Mouse (Mus musculus): ENCODE results near the gene Arhgap31. TPM values are rescaled to one million over a fixed set of nuclear protein-coding genes. Genes with fewer than 3 reads are reported as not detected.

Arhgap31 gene
- polyA plus RNA-seq, 2 experiments from 2014 or later = 21.5 to 26.4 TPM

DNA sequence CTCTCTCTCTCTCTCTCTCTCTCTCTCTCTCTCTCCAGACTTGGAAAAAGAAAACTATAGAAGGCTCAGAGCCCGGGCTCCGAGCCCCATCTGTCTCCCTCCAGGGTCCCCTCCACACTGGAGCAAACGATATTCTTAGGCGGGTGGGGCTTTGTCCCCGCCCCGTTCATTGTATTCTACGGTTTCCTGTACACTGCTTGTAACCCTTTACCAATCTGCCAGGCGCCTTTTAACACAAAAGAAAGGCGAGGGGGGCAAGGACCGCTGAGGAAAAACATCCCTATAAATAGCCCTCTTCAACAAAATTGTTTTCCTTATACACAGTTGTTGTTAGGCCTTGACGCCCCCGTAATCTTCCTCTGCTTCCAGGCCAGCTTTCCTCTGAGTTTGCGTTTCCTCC is 11.9 kb upstream of the Arhgap31 start:
- no peak for ATAC-seq

DNA sequence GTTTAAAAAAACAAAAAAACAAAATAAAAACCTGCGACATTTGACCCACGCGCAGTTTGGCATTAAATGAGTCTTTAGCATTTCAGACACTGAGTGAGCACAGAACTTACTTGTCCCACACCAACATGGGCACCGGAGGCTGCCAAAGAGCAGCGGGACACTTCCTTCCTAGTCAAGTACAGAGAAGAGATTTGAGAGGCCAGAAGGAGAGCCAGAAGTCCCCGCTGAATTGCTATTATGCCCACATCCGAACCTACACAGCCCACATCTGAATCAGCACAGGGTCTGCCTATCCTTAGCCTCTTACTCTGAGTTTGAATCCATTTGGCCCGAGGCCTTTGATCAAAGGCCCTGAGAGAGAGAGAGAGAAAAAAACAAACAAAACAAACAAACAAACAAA is 11.2 kb upstream of the Arhgap31 start:
- no peak for ATAC-seq

DNA sequence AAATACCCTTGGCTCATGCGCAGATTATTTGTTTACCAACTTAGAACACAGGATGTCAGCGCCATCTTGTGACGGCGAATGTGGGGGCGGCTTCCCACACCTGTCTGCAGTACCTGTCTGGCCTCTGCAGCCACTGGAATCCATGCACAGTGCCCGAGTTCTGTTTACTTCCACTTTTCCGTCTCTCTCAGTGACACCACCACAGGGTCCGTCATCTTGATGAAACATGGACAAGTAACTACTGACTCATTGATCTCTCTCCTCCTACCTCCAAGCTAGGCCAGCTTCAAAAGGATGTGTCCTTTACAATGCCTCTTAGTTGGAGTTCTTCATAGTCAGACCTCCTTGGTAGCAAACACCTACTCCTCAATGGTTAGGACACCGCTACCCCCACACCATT is 8.3 kb upstream of the Arhgap31 start:
- ATAC-seq = peak; percentile 53

DNA sequence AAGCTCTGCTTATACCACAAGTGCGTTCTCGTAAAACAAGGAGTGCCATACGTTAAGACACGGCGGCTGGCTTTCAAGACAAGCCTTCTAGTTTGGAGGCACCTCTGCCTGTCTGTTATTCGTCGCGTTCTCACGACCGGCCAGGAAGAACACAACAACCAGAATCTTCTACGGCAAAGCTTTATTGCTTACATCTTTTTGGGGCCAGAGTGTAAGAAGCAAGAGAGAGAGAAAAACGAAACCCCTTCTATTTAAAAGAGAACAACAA is 1.1 kb upstream of the Arhgap31 start:
- peak; percentile 47 for ATAC-seq

DNA sequence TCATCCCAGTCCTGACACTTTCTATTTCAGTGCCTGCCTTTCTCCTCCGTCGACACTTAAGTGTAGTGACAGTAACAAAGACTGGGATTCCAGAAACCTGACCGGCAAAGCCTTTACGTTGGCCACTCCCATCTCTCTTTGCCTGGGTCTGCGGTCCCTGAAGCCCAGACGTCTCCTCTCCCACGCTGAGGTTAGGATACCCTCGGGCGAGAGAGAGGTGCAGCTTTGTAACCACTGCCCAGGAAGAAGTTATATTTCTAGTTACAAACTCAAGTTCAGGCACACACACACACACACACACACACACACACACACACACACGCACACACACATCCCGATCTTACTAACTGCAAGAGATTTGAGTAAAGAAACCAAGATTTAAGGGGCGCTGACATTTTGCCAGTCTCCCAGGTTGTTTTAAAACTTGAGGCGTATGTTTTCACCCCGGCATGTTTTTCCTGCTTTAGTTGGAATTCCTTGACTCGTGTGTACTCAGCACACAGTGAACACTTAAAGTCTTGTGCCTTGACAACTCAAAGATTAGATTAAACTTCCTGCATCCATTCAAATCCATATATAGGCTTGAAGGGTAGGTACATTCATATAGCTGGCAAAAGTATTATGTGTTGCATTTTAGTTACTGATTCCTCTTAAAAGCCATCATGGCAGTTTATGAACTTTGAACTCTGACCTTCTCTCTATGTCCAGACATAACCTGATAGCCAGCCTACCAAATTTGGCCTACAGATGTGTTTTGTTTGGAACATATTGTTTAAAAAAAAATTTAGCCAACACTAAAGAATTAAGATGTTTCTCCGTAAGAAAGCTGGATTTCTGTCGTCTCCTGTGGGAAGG is 557 bp upstream of the Arhgap31 start:
- peak; percentile 29 for ATAC-seq

DNA sequence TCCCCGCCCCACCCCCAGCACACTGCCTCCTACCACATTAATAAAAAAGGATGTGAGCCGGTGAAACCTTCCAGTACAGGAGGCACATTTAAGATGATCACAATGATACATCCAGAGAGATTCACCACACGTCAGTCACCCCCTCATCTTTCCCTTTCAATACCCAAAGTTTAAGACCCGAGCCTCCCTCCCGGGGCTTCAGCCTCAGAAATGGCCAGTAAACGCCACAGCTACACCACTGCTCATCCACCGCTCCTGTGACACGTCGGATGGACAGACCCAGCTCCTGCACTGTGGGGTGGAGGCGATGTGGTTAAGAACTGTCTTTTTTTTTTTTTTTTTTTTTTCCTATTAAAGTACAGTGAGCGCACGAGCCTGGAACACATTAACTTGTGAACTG is 969 bp downstream of the Arhgap31 start:
- peak; percentile 38 for ATAC-seq

DNA sequence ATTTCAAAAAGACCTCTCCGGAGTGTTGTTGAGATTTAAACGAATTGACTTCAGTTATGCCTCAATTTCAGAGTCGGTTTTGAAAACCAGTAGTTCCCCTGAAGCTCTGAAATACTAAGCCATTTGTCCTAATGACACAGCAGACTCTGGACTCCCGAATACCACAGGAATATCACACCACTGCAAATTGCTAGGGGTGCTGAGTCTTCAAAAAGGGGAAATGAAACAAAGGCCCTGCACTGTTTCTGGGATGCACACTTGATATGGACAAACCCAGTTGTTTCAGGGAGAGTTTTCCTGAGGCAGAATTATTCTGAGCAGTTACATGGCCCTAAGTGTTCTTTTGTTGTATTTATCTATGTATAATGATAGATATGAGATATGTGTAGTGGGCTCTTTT is 1.8 kb downstream of the Arhgap31 start:
- ATAC-seq = no peak

DNA sequence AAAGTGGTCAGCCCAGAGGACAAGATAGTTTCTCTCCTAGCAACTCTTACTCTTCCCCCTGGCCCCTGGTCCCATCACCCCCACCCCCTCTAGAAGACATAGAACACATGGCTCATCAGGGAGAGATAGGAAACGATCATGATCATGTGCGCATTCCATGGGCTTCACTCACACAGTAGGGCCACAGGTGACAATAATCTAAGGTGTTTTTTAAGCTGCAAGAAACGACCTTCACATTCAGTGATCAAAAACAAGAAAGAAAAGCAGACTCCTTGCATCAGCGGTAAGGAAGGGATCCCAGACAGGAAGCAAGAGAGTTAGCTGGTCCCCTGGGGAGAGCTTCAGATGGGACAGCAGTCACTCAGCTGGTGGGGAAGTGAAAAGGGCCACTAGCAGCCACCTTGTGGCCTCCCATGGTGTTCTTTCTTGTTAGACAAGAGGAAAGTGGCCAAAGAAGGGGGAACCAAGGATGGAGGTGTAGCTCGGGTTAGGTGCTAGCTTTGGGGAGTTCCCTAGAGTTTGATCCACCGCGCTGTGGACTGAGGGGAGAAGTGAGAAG is 4.0 kb downstream of the Arhgap31 start:
- no peak for ATAC-seq

DNA sequence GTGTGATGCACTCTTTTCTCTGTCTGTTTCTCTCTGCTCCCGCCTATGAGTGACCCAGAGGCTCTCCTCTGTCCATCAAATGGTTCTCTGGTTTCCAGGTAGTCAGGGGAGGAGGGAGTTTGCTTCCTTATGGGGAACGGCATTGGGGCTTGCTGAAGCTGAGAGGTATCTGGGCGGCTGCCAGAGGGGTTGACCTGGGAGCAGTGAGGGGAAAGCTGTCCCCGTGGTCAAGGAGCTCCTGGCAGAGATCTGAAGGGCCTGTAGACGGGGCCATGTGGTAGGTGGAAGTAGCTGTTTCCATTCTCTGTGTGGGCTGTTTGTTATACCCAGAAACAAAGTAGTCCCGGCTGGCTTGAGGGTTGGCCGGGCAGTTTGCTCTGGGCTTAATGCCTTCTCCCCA is 6.3 kb downstream of the Arhgap31 start:
- ATAC-seq = no peak

DNA sequence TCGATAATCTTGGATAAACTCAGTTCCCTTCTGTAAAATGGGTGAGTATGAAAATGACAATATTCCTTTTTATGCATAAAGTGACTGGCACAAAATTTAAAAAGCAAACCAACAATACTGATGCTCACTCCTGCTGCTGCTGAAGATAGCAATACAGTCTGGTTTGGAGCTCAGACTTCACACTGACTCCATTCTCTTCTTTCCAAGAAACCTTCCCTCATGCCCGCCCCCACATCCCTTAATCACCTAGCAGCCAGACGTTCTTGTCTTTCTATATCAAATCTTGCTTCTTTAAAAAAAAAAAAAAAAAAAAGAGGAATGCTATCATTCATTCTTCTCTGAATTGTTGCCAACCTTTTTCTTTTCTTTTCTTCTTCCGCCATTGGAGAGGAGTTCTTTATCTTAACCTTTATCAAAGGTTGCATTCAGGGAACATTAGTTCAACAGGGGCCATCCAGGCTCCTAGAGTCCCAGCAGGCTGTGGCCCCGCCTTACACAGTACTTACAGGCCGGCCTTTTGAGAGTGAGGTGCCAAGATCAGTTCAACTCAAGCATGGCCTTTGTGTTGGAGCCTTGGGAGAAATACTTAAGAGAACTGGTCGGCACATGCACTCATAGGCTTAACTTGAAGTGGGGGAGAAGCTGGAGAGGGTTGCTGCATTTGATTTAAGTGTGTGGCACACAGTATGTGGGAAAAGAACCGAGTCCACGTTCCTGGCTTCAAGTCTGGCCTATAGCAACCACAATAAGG is 7.4 kb downstream of the Arhgap31 start:
- no peak for ATAC-seq

DNA sequence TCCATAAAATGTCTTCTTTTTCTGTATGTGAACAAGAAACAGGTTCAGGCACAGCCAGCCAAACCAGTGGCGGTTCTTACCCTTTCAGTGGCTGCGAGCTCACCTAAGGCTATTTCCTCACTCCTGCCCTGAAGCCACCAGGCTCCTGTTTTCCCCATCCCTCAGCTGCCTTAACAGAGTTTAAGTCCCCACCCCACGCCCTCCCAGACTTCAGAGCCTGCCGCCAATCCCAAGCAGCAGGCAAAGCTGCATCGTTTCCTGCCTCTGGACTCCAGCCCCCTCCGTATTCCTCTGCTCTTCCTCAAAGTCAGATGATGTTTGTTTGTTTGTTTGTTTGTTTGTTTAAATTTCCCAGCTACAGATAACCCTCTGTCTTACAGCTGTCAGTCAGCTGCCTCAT is 9.6 kb downstream of the Arhgap31 start:
- no peak for ATAC-seq

DNA sequence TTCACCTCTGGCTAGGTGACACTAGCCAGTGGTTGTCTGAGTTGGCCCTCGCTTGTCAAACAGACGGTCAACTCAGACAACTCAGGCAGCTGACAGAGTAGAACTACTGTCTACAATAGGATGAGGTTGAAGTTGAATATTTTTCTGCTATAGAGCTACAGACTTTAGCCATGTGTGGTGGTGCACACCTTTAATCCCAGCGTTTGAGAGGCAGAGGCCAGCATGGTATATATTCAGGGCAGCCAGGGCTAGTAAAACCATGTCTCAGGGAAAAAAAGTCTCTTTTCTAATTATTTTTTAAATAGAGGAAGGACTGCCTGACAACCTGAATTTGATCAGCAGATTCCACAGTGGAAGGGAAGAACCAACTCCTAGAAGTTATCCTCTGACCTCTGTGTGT is 10.8 kb downstream of the Arhgap31 start:
- ATAC-seq = no peak

DNA sequence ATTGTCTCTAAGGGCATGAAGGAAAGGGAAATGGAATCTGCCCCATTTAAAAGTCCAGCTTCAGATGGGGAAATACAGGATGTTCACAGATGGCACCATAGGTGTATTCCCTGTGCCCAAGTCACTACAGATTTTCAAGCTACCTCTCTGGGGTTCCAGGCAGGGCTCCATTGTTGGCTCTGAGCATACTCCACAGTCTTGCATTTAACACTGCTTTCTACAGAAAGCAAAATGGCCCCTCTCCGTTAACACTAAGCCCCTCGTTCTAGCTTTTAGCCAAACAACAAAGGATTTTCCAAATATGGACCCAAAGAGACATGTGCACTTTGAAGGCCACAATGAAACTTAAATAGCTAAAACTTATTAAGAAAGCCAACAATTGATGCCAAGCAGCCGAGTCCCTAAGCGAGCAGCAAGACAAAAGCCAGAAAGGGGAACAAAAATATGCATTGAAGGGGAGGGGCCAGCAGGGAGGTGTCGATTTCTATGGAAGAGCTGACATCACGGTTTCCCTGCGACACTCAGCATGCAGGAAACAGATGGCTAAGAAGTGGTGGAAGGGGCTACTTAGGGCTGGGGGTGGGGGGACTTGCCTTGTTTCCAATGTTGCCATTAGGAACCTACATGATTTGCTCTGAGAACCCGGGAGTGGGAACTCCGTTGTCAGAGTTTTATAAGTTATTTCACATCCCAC is 11.4 kb downstream of the Arhgap31 start:
- ATAC-seq = no peak

DNA sequence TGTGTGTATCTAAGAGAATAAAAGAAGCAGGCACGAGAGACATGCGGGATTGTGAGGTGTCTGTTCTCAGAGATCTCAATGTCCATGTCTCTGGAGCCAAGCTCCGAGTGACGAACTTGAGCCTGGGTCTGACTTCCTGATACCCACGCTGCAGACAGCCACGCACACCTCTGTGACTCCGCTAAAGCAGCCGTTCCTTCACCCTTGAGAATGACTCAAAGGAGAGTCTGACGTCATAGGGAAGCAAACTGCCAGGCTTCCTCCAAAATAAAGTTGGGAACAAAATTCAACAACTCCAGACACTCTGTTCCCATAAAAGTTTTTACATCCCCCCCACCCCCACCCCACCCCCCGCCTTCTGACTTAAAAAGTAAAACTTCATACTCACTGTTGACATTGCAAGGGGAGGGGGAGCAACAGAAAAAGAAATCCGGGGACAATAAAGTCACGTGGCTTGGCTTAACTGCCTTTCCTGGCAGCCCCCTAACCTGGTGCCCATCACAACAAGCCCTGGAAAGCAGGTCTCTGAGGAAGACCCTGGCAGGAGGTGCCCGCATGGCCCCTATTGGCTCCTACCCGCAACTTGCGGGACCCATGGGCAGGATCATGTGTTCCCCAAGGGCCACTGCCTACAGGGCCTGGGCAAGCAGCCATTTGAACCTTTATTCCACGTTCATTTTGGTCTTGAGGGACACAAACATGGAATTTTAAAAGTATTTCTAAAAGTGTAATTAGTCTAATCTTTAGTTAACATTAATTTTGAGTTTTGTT is 12.5 kb downstream of the Arhgap31 start:
- ATAC-seq = no peak

DNA sequence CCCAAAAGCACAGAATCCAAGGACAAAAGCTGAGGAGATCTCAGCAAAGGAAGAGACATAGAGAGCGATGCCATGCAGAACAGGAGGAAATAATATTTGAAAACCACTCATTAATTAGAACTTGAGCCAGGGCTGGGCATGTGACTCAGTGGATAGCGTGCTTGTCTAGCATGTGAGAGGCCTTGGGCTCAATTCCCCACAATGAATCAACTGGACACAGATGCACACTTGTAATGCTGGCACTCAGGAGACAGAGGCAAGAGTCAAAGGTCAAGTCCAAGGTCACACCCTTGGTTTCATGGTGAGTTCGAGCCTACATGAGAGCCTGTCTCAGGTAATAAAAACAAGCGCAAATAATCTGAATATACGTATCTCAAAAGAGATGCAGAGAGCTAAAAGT is 15.5 kb downstream of the Arhgap31 start:
- no peak for ATAC-seq

DNA sequence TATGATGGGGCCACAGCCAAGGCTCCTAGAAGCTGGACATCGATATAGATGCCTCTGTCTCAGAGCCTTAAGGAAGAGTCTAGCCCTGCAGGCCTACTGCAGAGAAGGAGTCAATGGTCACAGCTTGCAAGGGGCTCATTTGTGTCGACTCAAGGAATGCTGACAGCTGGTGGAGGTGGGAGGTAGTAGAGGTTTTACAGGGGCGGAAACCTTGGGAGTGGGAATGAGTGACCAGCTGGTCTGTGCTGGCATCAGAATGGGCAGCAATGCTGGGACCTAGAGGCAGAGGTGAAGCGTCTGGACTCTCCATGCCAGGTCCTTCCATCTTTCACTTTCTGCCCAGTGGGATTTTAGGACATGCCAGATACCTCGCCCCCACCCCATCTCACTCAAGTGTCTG is 17.5 kb downstream of the Arhgap31 start:
- ATAC-seq = no peak

DNA sequence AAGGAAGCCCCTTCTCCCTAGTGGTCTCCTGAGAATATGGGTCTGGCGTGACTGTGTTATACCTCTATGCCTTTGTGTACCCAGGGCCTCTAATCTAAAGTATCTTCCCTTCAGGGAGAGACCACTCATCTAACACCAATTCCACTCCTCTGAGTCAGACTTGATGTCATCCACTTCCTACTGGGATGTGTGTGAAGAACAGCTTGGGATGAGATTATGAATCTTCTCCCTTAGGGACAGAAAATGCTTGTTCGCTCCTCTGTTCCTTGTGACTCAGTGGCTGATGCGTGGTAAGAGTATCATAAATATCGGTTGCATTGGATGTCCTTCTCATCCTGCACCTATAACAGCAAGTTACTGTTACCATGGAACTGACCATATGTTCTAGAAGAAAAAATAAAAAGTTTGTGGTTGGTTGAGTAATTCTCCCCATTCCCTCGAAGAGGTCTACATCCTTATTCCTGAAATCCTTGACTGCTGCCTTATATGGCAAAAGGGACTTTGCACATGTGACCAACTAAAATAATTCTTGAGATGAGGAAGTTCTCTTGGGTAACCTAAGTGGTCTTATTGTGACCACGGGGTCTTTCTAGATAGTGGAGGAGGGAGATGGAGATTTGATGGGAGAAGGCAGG is 18.1 kb downstream of the Arhgap31 start:
- ATAC-seq = no peak

DNA sequence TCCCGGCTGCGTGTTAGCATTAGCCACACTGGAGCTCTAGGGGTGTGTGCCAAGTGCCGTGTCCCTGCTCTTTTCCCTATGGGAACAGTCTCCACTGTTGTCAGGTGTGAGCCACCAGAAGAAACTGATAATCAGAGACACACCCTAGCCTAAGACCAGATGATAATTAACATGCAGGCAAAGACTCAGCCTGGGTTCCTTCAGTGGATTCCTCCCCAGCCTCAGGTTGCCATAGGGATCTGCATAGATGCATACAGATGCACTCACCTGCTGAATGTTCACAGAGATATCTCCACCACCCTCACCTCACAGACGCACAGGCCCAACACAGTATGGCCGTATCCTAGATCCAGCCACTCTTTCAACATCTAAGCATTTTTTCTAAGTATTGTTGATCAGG is 22.6 kb downstream of the Arhgap31 start:
- ATAC-seq = no peak

DNA sequence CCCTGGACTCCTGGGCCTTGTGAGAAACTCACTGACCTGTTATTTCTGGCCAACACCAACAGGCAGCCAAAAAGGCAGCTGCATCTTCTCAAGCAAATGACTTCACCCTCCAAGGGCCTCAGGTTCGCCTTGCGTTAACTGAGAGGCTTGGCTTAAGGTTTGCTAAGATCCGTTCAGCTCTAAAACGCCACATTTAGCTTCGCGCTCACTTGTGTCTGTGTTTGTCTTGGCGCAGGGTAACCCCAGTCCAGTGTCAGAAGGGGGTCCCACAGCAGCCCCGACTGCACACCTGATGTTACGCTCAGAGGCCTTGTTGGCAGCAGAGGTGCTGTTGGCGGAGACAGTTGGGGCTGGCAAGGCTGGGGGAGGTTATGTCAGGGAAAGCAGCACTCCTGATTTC is 23.3 kb downstream of the Arhgap31 start:
- no peak for ATAC-seq

DNA sequence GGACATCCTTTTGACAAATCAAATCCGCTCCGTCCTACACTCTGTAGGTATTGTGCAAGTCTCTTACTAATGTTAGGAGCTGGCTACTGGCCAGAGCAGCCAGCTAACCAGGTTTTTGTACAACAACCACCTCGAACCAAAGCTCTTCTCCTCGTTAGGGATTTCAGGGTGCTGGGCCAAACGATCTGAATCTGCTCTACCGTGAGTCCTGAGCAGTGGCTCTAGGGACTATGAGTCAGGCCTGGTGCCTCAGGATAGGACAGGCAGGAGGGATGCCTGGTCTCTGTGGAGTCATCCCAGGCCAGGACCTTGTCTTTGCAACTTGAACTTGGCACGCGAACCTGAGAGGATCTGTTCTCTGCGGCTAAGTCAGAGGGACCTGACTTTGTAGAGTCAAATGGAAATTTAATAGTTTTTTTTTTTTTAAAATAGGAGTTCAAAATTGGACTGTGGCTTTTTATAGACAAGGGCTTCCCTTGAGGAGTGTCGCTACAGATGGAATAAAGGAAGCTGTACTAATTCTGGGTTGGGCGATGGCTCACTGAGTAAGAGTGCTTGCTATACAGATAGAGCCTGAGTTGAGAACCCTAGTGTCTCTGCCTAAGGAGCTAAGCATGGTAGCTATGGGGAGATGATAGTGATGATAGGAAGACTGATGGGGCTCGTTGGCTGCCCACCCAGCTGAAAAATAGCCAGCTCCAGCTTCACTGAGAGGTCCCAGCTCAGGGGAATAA is 24.4 kb downstream of the Arhgap31 start:
- no peak for ATAC-seq

DNA sequence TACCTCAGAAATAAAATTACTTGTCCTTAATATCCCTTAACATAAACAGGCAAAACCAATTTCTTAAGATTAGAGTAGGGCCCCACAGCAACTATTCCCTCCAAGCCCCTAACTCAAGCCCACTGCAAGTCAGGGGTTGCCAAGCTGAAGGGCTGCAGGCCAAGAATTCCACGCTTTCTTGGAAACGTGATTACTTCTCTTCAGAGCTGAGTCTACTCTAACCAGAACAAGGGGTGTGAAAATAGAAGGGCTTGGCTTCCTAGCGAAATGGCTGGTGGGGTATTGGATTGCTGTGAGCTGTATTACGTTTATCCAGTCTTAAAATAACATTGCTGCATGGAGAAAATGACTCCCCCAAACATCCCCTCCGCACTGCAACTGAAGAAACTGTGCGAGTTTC is 25.4 kb downstream of the Arhgap31 start:
- ATAC-seq = no peak

DNA sequence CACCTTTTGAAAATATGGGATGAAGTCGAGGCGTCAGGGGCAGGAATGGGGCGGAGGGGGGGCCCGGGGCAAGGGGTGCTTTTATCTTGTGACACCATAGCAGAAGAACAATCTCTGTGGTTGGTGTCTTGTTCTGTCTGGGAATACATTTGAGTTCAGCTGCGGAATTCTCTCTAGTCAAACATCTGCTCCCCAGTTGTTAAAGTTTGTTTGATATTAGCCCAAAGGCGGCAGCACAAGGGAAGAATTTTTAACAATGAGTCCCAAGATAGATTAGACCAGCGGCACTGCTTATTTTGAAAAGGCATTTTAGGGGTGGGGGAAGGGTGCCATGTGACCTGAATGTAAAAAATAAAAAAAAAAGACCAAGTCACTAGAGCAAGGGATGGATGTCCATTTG is 30.0 kb downstream of the Arhgap31 start:
- ATAC-seq = no peak

Data from CD4-positive, CD25-positive, alpha-beta regulatory T cell, adult 4 months (primary cell).